Mouse (Mus musculus): Measurements from ENCODE around the gene Ints11.
A peak's percentile ranks its signal among the peaks of the same experiment; 100 is the strongest.

The Ints11 gene

DNA sequence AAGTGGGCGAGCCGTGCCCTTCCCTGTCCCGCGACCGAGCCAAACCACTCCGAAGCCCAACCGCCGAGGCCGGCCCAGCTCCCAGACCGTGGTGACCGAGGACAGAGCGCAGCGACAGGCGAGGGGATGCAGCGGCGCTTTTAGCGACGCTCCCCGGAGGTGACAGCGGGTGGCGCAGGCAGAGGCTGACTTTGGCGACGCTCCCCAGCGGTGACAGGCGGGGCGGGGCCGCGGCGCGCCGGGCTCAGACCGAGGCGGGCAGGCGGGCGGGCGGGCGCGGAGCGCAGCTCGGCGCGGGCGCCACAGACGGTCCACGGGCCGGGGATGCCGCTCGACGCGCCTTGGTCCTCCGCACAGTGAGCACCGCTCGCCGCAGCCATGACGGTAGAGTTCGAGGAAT lies 22.7 kb downstream of the Ints11 start:
- DNase-seq (ENCODE audit: low read depth, low spot score): peak; percentile 91

DNA sequence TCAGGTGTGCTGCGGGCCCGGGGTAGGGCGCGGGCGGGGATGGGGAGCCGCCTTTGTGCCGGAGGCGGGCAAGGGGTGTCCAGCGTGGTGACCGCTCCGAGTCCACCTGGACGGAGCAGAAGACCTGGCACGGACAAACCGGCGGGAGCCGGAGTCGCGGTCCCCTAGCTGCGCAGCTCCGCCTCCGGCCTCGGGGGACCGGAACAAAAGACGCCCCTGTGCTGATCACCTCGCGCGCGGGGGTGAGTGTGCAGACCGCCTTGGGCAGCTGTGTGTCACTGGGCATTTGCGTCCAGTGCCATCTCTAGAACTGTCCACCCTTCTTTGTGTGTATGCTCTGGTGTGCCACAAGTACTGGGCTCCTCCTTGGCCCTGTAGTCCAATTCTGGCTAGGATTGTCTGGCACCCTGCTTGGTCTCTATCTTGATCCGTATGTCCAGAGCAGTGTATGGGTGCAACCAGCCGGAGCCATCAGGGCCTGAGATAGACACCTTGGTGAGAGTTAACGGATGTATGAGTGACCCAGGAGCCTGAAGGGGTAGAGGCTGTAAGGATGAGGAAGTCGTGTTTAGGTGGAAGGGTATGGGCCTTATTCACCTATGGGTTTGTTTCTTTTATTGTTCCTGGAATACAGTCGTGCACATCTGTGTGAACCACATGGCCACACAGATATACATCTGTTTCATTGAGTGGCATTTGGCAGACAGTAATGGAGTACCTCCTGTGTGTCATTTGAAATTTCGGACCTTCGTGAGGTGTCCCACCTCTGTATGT lies 23.3 kb downstream of the Ints11 start:
- peak; percentile 17 for DNase-seq (ENCODE audit: low read depth, low spot score)

DNA sequence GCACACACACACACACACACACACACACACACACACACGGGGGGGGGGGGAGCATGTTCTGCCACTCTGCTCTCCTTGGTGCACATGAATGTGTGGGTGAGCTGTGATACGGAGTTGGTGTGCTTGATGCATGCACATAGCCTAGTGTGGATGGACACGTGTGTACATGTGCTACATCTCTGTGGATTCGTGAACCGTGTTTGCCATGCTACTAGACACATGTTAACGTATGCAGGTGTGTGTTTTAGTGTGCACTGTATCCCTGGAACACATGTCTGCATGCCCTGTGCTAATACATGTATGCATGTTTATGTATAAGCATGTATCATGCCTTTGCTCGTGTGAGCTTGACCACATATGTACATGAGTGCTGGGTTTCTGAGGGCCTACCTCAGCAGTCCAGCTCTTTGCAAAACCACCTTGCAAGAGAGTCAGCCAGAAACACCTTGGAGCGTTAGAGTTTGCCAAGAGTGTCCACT lies 23.9 kb downstream of the Ints11 start:
- DNase-seq (ENCODE audit: low read depth, low spot score): no peak

DNA sequence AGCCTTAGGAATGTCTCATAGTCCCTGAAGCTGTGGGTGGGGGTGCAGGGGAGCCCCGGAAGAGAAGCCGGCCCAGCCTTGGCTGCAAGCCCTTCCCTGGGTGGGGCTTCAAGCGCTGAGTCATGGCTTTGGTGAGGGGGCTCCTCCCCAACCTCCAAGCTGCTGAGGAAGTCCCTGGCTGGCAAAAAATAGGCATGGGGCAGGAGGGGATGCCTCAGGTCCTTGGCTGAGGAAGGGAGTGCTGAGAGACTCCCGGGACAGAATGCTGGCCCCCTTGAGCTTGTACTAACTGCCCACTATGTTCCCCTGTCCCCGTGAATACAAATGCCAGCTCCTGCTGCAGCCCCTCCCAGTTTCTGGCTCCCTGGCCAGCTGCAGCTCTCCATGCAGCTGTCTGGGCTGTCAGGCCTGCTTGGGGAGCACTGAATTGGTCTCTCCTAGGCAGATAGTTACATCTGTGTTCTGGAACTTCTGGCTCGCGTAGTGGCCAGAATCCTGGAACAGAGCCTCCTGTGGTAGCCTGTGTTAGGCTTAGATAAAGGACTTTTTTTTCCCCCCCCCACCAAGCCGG lies 25.1 kb downstream of the Ints11 start:
- DNase-seq (ENCODE audit: low read depth, low spot score): peak; percentile 50

DNA sequence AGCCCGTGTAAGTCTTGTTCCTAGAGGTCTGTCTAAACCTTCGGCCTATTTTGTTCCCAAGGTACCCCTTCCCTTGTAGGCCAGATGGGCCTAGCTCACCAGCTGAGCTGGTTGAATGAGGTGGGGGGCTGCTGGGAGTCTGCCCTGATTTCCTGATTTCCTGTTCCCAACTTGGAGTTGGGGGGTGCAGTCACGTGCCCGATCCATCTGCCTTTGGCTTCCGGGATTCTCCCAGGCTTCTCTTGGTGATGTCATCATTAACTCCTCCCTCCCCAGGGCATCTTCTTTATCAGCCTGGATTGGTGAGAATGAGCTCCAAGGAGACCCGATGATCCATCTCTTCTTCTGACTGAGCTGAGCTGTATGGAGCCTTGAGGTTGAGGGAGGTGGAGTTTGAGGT lies 25.9 kb downstream of the Ints11 start:
- no peak for DNase-seq (ENCODE audit: low read depth, low spot score)

DNA sequence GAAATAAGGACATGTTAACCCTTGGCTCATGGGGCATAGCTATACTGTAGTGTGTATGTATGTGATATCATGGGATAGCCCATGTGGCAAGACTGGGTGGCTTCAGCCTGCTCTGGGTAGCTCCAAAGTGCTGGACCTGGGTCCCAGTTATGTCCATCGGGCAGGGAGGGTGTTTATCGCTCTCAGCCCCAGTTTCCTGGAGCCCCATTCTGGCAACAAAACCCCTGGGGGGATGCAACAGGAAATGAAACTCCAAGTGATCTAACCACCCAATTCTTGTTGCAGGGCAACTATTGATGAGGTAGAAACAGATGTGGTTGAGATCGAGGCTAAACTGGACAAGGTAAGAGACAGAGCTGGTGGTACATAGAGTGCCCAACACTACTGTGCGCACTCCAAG lies 26.5 kb downstream of the Ints11 start:
- DNase-seq (ENCODE audit: low read depth, low spot score): no peak

DNA sequence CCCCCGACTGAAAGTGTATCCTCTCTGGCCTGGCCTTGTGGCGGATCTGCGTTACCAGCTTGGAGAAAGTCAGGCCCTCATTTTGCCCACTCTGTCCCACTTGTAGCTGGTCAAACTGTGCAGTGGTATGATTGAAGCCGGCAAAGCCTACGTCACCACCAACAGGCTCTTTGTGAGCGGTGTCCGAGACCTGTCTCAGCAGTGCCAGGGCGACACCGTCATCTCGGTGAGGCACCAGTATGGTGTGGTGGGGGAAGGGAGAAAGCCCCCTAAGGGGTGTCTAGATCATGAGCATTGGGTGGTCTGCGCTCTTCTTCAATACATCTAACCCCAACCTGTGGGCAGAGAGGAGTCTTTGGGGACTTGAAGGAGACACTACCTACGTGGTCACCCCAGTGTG lies 27.1 kb downstream of the Ints11 start:
- DNase-seq (ENCODE audit: low read depth, low spot score): no peak

DNA sequence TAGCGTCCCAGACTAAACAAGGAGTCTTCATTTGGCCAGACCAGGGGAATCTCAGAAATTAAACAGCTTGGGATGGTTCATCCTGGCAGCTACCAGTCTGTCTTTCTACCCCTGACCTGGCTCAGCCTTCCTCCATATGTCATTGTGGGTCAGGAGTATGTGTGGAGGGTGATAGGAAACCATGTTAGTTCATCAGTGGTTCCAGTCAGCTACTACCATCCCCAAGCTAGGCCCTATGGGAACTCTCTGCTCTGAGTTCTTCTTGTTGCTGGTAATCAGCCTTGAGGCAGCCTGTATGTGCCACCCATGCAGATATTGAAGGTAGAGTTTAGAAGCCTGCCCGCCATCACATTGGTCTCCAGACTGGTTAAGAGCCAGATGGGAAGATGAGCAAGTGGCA lies 29.0 kb downstream of the Ints11 start:
- no peak for DNase-seq (ENCODE audit: low read depth, low spot score)

DNA sequence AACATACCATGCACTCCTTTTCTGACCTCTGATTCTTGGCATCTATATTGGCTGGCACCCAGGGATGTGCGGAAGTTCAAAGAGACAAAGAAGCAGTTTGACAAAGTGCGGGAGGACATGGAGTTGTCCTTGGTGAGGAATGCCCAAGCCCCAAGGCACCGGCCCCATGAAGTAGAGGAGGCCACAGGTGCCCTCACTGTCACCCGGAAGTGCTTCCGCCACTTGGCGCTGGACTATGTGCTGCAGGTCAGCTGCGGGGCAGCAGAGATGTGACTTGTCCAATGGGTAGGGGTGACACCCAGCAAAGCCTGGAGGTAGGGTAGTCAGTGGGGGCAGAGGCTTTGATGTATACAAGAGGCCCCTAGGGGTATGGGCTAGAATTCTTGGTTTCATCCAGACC lies 30.0 kb downstream of the Ints11 start:
- no peak for DNase-seq (ENCODE audit: low read depth, low spot score)

DNA sequence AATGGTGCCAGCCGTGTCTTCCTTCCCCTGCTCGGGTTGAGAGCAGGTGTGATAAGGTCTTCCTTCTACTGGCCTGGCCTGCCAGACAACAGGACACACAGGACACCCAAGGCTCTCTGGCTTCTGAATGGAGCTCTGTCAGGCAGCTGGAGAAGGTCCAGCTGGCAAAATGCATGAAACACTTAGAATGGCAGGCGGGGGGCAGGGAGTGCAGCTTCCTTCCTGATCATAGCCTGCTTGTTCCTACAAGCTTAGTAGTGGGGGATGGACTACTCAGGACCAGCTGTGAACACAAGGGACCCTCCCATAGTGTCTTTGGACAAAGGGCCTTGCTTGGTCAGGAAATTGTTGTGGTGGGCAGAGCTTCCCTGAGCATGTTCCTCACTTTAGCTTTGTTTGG lies 31.9 kb downstream of the Ints11 start:
- no peak for DNase-seq (ENCODE audit: low read depth, low spot score)

DNA sequence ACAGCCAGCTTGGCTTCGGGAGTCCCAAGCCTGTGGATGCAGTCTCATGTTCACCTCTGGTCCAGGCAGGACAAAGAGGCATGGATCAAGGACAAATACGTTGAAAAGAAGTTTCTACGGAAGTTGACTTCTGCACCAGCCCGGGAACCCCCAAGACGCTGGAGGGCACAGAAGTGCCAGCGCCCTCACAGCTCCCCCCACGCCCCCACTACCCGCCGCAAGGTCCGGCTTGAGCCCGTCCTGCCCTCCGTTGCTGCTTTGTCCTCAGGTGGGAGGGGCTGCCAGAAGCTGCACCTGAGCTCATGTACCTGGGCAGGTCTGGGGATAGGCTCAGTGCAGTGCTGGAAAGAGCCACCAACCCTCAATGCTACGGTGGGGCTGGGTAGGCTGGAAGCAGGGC lies 33.9 kb downstream of the Ints11 start:
- no peak for DNase-seq (ENCODE audit: low read depth, low spot score)

DNA sequence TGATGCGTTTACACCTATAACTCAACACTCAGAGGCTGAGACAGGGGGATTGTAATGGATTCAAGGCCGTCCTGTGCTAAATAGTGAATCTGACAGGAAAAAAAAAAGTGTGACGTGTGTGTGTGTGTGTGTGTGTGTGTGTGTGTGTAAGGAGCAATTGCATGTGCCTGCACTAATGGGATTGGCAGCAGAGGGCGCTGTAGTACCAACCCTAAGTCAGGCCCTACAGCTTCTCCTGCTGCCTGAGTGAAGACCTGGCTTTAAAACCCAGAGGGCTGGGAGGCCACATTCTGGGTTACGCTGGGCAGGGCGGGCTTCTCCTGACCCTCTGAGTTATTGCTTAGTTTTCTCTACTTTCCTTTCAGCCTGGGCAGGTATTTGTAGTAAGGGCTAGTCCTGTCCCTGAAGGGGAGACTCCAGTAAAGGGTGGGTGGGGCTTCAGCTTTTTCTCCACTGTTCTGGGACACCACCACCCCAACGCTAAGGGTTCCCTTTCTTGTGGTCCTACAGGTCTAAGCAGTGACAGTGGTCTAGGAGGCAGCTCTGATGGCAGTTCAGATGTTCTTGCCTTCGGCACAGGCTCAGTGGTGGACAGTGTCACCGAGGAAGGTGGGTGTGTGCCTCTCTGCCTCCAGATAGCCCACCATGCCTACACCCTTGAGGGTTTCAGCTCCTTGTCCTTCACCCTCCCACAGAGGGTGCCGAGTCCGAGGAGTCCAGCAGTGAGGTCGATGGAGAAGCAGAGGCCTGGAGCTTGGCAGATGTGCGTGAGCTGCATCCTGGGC lies 35.2 kb downstream of the Ints11 start:
- peak; percentile 35 for DNase-seq (ENCODE audit: low read depth, low spot score)

DNA sequence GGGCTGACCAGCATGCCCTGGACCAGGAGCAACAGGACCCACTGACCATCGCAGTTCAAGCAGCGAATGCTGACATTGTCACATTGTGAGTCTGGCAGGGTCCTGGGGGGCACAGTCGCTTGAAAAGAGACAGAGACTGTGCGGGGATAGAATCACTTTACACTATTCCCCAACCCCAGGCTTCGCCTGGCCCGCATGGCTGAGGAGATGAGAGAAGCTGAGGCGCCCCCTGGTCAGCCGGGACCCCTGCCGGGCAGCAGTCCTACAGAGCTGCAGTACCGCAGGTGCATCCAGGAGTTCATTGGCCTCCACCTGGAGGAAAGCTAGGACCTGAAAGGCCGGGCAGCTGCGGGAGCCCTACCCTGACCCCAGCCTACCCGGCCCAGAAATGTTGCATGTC lies 36.3 kb downstream of the Ints11 start:
- DNase-seq (ENCODE audit: low read depth, low spot score): no peak

DNA sequence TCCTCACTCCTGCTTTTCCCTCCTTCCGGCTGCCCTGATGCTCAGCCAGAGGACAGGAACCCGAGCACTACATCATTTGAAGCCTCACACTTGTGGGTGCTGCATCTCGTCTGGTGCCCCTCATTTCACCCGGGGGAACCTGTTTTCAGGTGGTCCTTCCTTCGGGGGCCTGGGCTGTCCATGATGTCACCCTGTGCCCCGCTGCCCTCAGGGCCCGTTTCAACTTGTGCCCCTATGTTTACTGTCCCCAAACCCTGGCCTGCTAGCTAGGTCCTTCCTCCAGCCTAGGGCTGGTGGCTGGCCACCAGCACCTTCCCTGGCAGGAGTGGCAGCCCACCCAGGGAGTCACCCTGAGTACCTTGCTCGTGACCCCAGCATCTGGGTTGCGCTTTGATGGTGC lies 36.8 kb downstream of the Ints11 start:
- no peak for DNase-seq (ENCODE audit: low read depth, low spot score)

DNA sequence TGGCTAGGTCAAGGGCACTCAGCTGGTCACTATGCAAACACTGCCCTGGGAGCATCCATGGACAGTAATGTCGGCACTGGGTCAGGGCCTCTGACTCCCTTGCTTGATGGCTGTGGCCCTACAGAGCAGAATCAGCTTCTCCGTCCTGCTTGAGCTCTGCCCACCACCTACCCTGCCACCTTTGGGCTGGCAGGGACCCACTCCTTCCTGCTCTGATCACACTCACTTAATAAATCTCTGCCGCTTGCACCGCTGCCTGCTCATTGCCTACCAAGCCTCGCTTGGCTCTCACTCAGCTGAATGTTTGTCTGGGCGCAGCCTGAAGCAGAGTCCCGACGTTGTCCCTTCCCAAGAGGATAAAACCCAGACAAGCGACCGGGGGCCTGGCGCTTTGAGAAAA lies 37.7 kb downstream of the Ints11 start:
- DNase-seq (ENCODE audit: low read depth, low spot score): no peak

DNA sequence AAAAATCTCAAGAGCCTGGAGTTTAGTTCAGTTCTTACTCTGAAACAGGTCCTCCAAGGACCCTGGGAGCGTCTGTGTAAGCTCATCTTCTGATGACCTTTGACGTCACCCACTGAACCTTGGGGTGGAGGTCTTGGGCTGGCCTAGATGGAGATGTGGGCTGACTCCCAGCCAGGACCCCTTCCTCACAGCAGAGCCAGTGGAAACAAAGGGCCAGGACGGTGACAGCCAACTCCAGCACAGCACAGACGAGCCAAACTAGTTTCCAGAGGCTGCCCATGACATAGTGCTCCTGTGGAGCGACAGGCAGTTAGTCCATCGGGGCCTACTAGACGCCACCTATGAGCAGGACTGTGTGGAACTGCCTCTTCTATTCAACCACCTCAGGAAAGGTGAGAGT lies 38.9 kb downstream of the Ints11 start:
- DNase-seq (ENCODE audit: low read depth, low spot score): no peak

DNA sequence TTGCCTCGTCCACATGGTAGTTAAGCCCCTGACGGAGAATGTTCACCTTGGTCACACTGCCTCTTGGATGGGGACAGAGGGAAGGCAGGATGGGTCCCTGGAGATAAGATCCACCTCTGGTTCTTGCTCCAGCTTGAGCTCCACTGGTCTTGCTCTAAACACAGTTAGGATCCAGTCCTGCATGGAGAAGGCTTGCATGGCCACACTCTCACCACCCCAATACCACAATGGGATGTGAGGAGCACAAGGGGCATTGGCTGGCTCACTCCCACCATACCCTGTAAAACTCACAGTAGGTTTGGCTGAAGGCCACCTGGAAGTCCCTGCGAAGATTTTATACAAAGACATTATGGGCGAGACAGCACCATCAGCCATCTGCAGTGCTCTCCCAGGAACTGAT lies 39.4 kb downstream of the Ints11 start:
- no peak for DNase-seq (ENCODE audit: low read depth, low spot score)

DNA sequence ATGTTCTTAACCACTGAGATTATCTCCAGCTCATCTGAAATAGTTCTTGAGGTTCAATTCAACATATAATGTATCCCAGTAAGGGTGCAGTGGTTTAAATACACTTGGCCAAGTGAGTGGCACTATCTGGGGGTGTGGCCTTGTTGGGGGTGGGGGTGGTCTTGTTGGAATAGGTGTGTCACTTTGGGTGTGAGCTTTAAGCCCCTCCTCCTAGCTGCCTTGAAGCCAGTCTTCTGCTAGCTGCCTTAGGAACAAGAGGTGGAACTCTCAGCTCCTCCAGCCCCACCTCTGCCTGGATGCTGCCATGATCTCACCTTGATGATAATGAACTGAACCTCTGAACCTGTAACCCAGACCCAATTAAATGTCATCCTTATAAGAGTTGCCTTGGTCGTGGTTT lies 62.7 kb downstream of the Ints11 start:
- DNase-seq (ENCODE audit: low read depth, low spot score): no peak
